Mouse (Mus musculus) layer of hippocampus, adult 18-20 months (tissue): Measurements from ENCODE around the gene Pdgfa. TPM values are rescaled to one million over a fixed set of nuclear protein-coding genes. Genes with fewer than 3 reads are reported as not detected.

Source experiments
- DNase-seq, 2 experiments: peaks; one replicate each; pipeline ENCODE4 v3.0.0; 2022; ENCODE audit warnings: low spot score in 2 of 2
- total RNA-seq, 2 experiments: library from RNA; stranded (reverse); gene quantifications; 2 replicates each; pipeline ENCODE4 v1.2.3; 2021

The Pdgfa gene
- total RNA-seq, 2 experiments from 2014 or later, result 45.8 to 45.9 TPM

DNA sequence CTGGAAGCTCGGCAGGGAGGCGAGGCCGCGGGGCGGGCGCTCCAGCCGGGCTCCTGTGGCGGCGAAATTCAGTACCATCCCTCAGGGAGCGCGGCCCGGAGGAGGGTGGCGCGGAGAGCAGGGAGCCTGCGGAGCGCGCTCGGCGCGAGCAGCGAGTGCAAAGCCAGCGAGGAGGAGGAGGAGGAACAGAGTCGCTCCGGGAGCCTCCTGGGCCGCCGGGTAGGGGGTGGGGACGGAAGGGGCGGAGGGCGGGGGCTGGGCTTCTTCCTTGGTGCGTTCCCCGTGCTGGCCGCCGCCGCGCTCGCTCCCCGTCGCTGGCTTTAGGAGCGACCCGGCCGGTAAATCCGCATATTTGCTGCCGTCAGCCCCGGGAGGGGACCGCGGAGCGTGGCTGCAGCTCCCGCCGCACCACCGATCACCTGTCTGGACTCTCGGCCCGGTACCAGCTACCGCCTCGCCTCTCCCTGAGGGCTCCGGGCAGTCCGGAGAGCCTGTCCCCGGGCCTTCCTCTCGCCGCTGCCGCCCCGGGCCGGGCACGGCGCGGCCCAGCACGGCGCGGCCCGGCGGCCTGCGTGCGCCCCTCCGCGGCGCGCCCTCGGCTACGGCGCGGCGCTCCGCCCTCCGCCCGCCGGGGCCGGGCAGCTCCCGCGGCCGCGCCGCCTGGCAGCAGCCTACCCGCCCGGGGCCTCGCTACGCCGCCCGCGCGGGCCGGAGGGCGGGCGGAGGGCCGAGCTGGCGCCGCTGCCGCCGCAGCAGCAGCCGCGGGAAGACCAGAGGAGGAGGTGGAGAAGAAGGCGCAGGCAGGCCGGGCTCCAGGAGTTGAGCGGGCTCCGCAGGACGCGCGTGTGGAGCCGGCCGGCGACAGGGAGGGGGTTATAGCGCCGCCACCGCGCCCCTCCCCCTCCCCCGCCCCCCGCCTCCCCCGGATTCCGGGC, 2.1 kb downstream of the Pdgfa start:
- peak; percentile 78 to 81 for DNase-seq

DNA sequence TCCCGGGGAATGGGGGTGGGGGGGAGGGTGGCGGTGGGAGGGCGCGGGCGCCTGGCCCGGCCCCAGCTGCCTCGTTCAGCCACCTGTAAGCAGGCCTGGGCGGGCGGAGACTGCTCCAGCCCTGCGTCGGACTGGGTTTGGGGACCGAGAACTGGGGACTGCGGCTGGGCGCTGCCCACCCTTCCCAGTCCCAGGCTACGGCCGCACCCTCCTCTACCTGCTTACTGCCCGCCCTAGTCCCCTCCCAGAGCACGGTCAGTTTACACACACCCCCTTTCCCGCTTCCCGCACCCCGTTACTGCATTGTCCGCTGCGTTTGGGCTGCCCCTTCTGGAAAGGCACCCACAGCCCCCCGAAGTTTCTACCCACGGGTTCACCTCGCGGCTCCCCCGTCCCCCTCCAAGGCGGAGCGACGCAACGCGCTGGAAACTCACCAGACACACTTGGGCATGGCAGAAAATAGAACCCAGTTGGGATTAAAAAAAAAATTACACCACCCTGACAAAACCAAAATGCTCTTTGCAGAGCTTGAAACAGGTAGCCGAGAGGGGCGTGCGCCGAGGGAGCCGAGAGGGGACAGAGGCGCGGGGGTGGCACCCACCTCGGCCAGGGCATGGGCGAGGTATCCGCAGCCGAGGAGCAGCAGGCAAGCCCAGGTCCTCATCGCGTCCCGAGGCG, 2.9 kb downstream of the Pdgfa start:
- DNase-seq, result peak in 1 of 2 experiments; percentile 25

DNA sequence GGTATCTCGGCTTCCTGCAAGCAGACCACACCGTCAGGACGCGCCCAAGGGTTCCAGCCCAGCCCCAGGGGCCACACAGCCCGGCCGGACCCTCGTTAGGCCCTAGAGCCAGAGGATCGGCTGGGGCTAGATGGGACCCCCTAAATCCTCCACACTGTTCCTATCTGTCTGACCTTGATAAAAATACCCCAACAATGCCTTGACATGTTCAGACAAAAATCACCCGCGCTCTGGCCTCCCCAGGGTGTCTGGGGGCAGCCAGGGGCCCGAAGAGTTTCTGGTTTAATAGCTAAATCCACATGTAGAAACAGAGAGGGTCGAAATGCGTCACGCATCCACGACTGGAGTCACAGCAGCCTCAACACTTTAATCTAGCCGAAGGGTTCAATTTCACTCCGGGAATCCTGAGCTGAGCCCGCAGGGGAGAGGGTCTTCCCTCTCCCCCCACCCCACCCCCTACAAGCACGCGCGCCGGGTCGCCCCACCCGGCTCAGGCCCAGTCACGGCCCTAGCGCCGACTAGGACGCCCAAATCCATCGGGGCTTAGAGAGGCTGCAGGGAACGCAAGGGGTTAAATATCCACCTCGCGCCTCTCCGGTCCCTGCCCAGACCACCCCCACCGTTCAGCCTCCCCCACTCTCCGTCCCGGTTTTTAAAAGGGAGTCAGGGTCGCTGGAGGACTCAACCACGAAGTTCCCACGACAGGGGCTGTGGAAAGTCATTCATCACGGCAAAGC, 3.6 kb downstream of the Pdgfa start:
- no peak for DNase-seq

DNA sequence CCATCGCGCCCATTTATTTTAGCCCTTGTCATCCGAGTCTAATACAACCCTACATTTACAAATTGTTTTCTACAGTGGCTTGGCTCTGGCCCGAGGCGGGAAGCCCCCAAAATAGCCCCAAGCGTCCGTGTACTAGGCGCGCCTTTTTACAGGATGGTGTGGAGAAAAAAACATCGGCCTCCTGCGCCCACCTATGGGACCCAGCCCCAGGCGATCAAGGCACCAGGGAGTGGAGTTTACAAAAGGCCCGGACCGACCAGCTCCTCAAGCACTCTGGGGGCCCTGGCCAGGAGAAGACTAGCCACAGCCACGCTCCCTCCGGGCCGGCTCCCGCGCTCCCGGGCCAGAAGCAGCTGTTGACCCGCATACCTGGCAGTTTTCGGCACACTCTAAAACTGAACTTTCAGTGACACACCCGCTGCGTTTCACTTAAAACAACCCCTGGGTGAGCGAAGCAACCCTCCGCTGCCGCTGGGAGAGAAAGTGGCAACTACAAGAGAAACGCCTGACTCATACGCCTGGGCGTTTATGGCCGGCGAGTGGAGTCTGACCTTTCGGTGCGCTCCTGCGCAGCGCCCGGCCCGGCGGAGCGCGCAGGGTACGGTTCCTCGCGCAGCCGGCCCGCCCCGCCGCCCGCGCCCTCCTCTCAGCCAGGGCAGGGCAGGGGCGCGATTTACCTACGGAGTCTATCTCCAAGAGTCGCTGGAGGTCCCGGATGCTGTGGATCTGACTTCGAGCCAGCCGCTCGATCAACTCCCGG, 4.4 kb downstream of the Pdgfa start:
- DNase-seq, result no peak

DNA sequence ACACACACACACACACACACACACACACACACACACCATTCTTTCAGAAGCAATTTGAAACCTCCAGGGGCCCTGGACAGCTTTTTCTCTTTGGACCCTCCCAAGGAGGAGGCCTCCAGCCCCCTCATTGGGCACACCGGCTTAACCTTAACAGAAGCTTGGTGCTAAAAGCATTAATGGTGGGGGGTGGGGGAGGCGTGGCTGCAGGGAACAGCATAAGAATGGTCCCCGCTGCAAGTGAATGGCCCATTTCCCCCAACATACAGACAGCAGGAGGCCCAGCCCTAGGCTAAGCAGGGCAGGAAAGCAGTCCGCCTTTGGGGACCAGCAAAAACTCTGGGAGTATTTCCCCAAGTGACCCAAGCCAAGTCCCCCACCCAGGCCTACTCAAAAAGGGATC, 5.4 kb downstream of the Pdgfa start:
- DNase-seq, result no peak

DNA sequence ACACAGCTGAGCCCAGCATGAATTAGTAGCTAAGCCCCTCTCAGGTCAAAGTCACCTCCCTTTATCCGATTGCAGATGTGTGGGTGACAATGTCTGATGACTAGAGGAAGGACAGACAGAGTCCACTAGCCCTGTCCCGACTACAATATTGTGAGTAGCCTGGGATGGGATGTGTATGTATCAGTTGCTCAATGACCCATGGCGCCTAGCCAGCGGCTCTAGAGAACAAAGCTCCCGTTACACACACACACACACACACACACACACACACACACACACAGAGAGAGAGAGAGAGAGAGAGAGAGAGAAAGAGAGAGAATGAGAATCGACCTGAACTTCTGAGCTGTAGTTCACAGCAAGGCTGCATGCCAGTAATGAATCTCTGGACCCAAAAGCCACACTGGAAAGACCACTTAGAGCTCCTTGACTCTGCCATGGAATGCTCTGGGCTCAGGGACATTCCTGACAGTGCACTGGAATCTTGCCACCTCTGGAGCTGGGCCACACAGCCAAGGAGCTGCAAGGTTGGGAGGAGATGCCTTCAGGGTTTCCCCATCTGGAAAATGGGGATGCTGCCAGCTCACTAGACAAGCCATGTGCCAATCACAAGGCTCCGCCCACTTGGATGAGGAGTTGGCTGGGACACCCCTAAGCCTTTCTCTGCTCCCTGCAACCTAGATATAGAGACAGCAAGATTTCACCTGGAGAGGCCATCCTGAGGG, 6.3 kb downstream of the Pdgfa start:
- DNase-seq, result peak in 1 of 2 experiments; percentile 38

DNA sequence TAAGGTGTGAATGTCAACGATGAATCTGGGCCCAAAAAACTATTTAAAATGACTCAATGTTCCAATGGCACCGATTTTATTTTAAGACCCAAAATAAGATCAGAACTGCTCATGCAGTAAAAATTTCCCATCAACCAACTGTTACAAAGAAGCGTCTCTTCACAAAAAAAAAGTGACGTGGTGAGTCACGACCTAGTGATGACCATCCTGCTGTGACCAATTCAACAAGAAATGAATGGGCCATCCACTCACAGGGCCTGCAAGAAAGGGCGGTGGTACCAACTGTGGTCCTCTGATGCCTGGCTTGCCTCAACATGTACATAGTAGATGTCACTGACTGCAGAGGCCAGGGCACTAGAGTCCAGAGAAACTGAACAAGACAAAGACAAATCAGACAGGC, 7.6 kb downstream of the Pdgfa start:
- DNase-seq, result no peak

DNA sequence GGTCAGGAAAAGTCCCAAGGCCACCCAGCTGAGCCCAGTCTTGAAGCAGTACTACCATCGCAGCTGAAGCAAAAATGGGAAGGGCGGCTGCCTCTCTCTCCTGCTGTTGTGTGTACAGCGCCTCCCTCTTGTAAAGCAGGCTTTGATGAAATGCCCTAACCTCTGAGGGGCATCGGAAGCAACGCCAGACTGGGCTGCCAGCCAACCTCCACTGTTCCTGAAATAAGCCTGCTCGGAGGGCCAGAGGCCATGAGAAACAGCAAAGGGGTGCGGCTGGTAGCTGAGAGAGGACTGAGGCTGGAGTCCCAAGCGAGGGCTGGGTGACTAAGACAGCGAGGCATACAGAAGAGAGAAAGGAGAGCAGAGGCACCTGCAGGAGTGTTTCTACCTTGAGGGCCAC, 8.4 kb downstream of the Pdgfa start:
- DNase-seq, result peak in 1 of 2 experiments; percentile 21

DNA sequence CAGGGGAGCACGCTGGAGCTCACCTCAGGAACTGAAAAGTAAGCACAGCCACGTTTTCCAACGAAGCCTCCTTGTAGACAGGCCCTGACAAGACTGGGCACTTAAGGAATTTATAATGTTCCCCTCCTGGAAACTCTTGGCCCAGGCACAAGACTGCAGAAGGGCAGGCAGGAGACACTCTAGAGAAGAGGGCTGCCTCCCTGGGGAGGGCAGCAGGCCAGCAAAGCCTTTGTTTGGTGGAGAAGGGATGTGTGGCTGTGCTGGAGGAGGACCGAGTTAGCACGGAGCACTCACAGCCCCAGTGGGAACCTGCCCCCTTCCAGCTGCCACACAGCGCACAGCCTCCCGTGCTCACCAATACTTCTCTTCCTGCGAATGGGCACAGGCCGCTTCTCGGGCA, 9.2 kb downstream of the Pdgfa start:
- DNase-seq, result no peak

DNA sequence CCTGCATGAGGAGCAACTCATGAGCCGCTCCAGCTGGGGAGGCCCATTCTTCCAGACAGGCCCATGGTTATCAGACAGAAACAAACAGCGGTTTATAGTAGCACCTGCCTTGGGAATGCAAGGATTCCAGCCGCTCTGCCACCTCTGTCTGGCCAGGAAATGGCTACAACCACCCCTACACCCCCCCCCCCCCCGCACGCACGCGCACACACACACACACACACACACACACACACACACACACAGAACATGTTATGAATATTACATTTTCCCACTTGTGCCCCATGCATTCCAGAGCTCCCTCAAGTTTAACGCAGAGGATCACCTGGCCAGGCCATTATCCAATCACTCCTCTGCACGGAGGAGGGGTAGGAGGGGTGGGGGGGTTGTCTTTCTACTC, 15.2 kb downstream of the Pdgfa start:
- no peak for DNase-seq

DNA sequence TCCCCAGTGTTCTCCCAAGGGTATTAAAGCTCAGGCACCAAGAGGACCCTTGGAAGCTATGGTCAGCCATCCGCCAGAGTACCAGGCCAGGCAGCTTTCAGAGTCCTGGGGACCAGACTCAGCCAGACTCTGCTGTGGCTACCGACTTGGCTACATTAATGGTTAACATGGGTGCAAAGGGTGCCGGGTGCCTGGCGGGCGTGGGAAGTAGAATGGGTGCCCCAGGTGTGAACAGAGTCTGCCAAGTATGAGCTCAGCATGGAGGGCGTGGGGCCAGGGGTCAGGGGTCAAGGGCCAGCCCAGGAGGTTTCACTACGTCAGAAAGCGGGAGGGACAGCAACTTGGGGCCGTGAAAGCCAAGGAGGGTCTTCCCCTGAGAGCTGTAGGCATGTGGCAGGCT, 16.6 kb downstream of the Pdgfa start:
- DNase-seq, result no peak

DNA sequence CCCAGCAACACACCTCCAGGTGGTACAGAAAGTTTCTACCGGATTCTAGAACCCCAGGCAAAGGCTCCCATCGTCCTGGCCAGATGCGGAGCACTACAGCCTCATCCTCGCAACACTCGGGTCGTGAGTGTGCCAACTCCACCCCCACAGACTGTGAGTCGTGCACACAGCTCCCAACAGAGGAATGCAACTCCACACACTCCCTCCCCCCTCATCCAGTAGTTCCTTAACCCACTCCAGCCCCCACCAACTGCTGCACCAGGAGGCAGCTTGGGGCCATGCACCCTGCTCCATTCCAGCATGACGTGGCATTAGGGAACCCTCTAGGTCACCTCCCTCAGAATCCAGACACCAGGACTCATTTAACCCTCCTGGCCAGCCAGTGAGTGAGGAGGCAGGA, 17.3 kb downstream of the Pdgfa start:
- DNase-seq, result peak in 1 of 2 experiments; percentile 25

DNA sequence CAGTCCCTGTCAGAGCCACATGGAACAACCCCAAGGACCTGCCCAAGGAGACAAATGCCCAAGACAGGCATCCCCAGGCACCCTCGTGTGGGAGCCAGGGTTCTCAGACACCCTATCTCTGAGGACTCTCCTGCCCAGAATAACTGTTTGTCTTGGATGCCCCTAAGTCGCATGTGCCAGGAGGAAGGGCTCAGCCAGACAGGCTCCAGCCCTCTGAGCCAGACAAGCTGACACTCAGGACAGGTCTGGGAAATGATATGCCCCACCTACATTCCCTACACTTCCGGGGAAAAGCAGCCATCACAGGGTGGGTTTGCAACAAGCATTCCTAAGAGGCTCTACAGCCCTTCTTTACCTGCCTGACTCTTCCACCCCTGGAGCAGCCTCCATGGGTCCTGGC, 19.4 kb downstream of the Pdgfa start:
- DNase-seq, result no peak

DNA sequence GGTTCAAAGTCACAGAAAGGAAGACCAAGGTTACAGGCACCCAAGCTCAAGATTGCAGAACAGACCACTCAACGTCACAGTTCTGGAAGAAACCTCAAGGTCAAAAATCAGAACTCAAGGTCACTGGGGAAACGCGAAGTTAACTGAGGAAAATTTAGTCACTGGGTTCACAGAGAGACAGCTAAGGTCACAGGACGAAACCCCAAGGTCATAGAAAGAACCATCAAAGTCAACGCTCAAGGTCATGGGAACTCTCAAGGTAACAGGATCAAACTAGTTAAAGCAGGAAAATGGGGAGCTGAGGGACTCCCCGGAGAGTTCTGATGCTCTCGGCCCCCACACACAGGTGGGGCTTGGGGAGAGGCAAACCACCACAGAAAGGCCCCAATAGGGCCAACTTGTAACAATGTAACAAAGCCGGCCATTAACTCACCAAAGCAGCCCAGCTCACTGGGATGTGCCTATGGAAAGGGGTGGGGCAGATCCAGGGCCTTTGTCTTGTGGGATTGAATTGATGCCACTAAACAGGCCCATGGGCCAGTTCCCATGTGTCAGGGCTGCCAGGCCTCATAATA, 22.2 kb downstream of the Pdgfa start:
- DNase-seq, result no peak

DNA sequence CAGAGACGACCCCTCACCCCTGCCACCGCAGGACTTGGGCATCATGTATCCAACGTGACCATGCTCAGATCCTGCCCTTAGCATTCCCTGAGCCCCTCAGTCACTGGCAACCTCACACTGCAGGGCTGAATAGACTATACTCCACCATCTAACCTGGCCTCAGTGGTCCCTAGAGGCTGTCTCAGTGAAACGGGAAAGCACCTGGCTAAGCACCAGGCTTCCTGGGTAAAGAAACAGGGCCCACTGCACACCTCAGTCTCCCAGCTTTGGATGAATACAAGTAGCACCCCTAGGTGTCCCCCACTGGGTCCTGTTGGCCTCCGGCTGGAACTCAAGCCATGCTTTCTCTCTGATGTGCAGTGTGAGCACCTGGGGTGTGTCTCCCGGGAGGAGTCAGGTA, 23.7 kb downstream of the Pdgfa start:
- no peak for DNase-seq

DNA sequence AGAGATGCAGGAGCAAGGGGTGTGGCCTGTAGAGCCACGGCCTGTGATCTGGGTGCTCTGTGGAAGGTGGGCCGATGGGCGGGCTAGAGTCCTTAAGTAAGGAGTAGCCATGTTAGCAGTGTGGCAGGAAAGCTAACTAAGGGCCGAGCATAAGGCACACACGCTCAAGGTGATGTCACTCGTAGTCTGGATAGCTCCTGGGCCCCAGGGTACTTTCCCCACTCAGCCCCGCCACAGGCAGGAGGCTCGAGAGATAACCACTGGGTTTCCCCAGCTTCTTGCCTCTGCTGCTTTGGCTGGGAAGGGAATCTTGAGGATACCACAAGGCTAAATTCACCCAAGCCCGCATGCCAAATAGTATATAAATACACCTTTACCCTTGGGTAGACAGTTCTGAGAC, 25.8 kb downstream of the Pdgfa start:
- no peak for DNase-seq

DNA sequence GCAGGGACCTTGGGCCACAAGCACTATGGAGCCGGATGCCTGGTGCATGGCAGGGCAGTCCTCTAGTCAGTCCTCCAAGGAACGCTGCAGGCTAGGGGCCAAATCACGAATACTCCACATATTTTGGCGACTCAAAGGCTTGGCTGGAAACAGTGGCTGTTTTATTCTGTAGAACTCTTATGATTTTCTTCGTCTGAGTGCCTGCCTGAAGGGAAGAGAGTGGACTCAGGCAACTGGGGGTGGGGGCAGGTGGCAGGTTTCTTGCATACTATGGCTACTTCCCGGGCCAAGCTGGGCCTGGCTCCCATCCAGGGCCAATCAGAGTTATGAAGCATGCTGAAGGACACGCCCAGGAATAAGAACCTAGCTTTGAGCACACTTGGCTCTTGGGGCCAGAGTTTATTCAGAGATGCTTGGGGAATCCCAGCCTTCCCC, 27.1 kb downstream of the Pdgfa start:
- peak in 1 of 2 experiments; percentile 22 for DNase-seq

DNA sequence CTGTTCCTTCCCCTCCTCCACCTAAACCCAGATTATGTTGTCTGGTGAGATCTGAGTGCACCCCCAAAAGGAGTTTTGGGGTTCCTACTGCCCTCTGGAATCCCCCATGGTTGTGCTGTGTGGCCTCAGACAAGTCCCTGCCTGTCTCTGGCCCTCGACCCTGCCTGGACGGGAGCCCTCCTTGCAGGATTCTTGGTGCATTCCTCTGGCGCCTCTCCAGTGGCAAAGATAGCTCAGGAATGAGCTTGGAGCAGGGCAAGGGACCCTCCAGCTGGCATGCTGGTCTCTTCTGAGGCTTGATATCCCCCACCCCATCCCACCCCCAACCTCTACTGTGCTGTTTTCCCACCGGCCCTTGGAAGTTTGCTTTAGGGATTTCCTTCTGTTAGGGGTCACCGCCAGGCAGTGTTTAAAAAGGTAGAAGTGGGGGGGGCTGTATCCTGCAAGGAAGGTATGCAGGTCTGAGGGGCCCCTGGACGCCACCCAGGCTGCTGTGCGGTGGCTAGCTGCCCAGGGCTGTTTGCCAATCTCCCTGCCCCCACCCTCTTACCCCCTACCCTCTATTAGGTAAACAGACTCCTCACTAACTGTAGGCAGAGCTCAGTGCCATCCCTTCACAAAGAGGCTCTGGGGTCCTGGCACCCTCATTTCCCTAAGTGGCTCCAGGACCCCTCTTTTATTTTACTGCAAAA, 31.0 kb downstream of the Pdgfa start:
- no peak for DNase-seq

DNA sequence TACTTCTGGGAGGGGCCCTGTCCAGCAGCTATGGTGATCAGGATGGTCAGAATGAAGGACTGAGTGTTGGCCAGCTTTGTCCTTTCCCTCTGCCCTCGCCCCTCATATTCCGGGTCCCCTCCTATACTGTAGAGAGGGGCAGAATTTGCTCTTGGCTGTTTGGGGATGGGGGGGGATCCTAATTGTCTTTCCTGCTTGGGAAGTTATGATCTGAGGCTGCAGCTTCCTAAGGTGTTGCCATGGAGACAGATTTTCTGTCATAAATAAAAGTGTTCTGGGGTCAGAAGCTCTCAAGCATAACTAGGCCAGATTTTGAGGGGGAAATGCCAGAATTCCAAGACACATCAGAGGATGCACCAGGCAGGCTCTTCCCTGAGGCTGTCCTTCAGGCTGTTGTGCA, 31.6 kb downstream of the Pdgfa start:
- DNase-seq, result peak in 1 of 2 experiments; percentile 20
